In genomic region chr12:6865916-6866315, GRCm38 (mm10) we compare ENCODE assay signal across 14 mouse cellular contexts.
"Had no signal": no experiment of that assay in that cellular context is flagged by ENCODE, and none has a peak within 500 bp of the region (broad histone marks: within the 10 kb centered on the region; RNA-seq: fewer than 3 reads in every experiment).

No protein-coding gene starts in this region.

- ATAC-seq: midbrain, embryonic 16.5 days had no signal

- DNase-seq: lung, adult 18-20 months; lung, embryonic 14.5 days; lung, postnatal 10 days; lung, postnatal 4 days; midbrain, embryonic 14.5 days; retina, postnatal 1 day; right cerebral cortex, adult 18-20 months; right cerebral cortex, postnatal 25 days; right cerebral cortex, postnatal 4 days; spleen, adult 18-20 months; thymus, adult 18-20 months; thymus, postnatal 14 days; thymus, postnatal 36 days had no signal
